Mouse (Mus musculus) testis, adult 2 months (tissue): ENCODE results near the gene Pde8b.

ENCODE experiments used
- CTCF ChIP-seq: fragments of 200-500 bp; IDR thresholded peaks from 2 replicates; pipeline ENCODE4 v1.5.1; 2012; ENCODE audit warnings: low read depth, mild to moderate bottlenecking, inconsistent platforms, low read length, moderate library complexity; ENCODE audit not compliant: control insufficient read depth, insufficient read depth, insufficient replicate concordance
- POLR2A ChIP-seq: fragments of 200-500 bp; IDR thresholded peaks from 2 replicates; pipeline ENCODE4 v1.6.1; 2012; ENCODE audit warnings: low read depth, mild to moderate bottlenecking, inconsistent platforms, low read length, moderate library complexity; ENCODE audit not compliant: control insufficient read depth

GRCm38 (mm10) chr13:95140460-95141079, 109.6 kb downstream of the Pde8b start:
- no peak for TF ChIP-seq CTCF
- TF ChIP-seq POLR2A = no peak
